Mouse (Mus musculus): ENCODE results near the gene Dhrs1.

- TF ChIP-seq CTCF (IDR thresholded peaks at IDR 0.05; ENCODE audit: borderline replicate concordance, insufficient read depth, low read depth, low read length): no peak
- no peak for TF ChIP-seq POLR2A (IDR thresholded peaks at IDR 0.05; ENCODE audit: borderline replicate concordance, insufficient read depth, low read length)
Measured at GRCm38 (mm10) chr14:55783958-55784235, 38.4 kb upstream of the Dhrs1 start, which contains the start of gene Adcy4.
